Mouse (Mus musculus) heart, postnatal 0 days (tissue): Measurements from ENCODE around the gene Cfap77.

Source experiments
- CTCF ChIP-seq: IDR thresholded peaks from 2 replicates; pipeline ENCODE4 v1.5.1; 2016; ENCODE audit warnings: antibody characterized with exemption, control low read depth, low read depth
- EP300 ChIP-seq: IDR thresholded peaks from 2 replicates; pipeline ENCODE4 v1.6.1; 2016; ENCODE audit warnings: antibody characterized with exemption, low read depth

GRCm38 (mm10) chr2:28897340-28897899 is 157.4 kb downstream of the Cfap77 start:
- TF ChIP-seq EP300 = no peak
- no peak for TF ChIP-seq CTCF
